ENCODE assay signal across 25 mouse cellular contexts in the genomic region with DNA sequence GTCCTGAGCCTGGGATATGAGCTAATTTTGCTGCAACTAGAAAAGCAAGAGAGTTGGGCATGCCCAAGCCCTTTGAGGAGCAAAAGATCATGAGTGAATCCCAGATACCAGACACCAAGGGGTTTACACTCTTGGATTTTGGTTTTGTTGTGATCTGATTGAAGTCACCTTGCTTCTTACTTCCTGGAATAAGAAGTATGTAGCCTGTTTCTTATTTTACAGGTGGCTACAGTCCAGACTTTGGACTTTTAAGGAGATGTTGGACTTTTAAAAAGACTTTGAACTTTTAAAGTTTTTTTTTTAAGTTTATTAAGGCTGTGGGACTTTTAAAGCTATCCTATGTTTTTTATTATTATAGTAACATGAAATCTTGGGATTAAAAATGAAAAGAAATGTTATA.
"Had no signal": no experiment of that assay in that cellular context is flagged by ENCODE, and none has a peak within 500 bp of the region (broad histone marks: within the 10 kb centered on the region; RNA-seq: fewer than 3 reads in every experiment).

No protein-coding gene starts in this region.

- H3K27me3 ChIP-seq: heart, embryonic 12.5 days; hindbrain, embryonic 12.5 days; kidney, embryonic 15.5 days; limb, embryonic 13.5 days; liver, embryonic 13.5 days; liver, embryonic 15.5 days had no signal

- H3K4me1 ChIP-seq: heart, embryonic 10.5 days; heart, embryonic 12.5 days; hindbrain, embryonic 10.5 days; hindbrain, embryonic 12.5 days; kidney, embryonic 15.5 days; liver, embryonic 13.5 days; liver, embryonic 15.5 days had no signal

- H3K4me2 ChIP-seq: heart, embryonic 12.5 days; hindbrain, embryonic 12.5 days; hindbrain, embryonic 14.5 days; kidney, embryonic 15.5 days; limb, embryonic 13.5 days; liver, embryonic 11.5 days; liver, embryonic 13.5 days; liver, embryonic 15.5 days had no signal

- H3K36me3 ChIP-seq: heart, embryonic 10.5 days; heart, embryonic 12.5 days; hindbrain, embryonic 10.5 days; hindbrain, embryonic 12.5 days; kidney, embryonic 15.5 days; limb, embryonic 13.5 days; liver, embryonic 13.5 days; liver, embryonic 15.5 days had no signal

- ATAC-seq: hindbrain, embryonic 16.5 days; inflammation-experienced regulatory T-cells, adult 6 months; liver, postnatal 0 days had no signal

- DNase-seq: gastrocnemius, adult 2 months; gastrocnemius, postnatal 10 days; gastrocnemius, postnatal 25 days; heart, adult 18-20 months; heart, postnatal 10 days; heart, postnatal 4 days; kidney, postnatal 14 days; kidney, postnatal 4 days; liver; liver, embryonic 13.5 days; liver, postnatal 0 days had no signal

- H3K27ac ChIP-seq: gastrocnemius, adult 2 months; heart, embryonic 10.5 days; hindbrain, embryonic 10.5 days; hindbrain, embryonic 12.5 days; hindbrain, embryonic 14.5 days; kidney, embryonic 15.5 days; kidney, postnatal 0 days; layer of hippocampus, adult 2 months; left cerebral cortex, adult 2 months; limb, embryonic 13.5 days; liver, embryonic 13.5 days; liver, embryonic 15.5 days had no signal

- H3K9me3 ChIP-seq: heart, embryonic 12.5 days; hindbrain, embryonic 10.5 days; hindbrain, embryonic 12.5 days; kidney, embryonic 15.5 days; liver, embryonic 13.5 days; liver, embryonic 15.5 days had no signal

- H3K9ac ChIP-seq: heart, embryonic 12.5 days; hindbrain, embryonic 12.5 days; hindbrain, embryonic 14.5 days; kidney, embryonic 15.5 days; limb, embryonic 13.5 days; liver, embryonic 13.5 days; liver, embryonic 15.5 days; liver, postnatal 0 days had no signal

- H3K4me3 ChIP-seq: gastrocnemius, adult 2 months; heart, embryonic 10.5 days; heart, embryonic 12.5 days; hindbrain, embryonic 10.5 days; hindbrain, embryonic 12.5 days; kidney, embryonic 15.5 days; layer of hippocampus, adult 2 months; left cerebral cortex, adult 2 months; limb, embryonic 13.5 days; liver, embryonic 13.5 days; liver, embryonic 15.5 days had no signal
